Mouse (Mus musculus): ENCODE results near the gene Tmbim1.

Gene Tmbim1

GRCm38 (mm10) chr1:74295456-74296171 is 9.8 kb downstream of the Tmbim1 start:
- peak; percentile 63 to 75 for DNase-seq (ENCODE audit: low spot score in 2 of 2)

GRCm38 (mm10) chr1:74294733-74295455 is 10.5 kb downstream of the Tmbim1 start:
- DNase-seq (ENCODE audit: low spot score in 2 of 2) = no peak

GRCm38 (mm10) chr1:74294090-74294643 is 11.3 kb downstream of the Tmbim1 start:
- peak in 1 of 2 experiments; percentile 62 for DNase-seq (ENCODE audit: low spot score in 2 of 2)

GRCm38 (mm10) chr1:74293306-74293960 is 12.0 kb downstream of the Tmbim1 start:
- no peak for DNase-seq (ENCODE audit: low spot score in 2 of 2)

GRCm38 (mm10) chr1:74292331-74293020 is 12.9 kb downstream of the Tmbim1 start:
- peak in 1 of 2 experiments; percentile 57 for DNase-seq (ENCODE audit: low spot score in 2 of 2)

GRCm38 (mm10) chr1:74290141-74290540 is 15.3 kb downstream of the Tmbim1 start:
- DNase-seq (ENCODE audit: low spot score in 2 of 2) = peak in 1 of 2 experiments; percentile 53

GRCm38 (mm10) chr1:74289740-74290139 is 15.7 kb downstream of the Tmbim1 start:
- peak in 1 of 2 experiments; percentile 57 for DNase-seq (ENCODE audit: low spot score in 2 of 2)

- DNase-seq (ENCODE audit: low spot score in 2 of 2) = peak in 1 of 2 experiments; percentile 55
Observed at GRCm38 (mm10) chr1:74289248-74289647, 16.2 kb downstream of the Tmbim1 start.

GRCm38 (mm10) chr1:74288327-74288726 is 17.1 kb downstream of the Tmbim1 start:
- peak in 1 of 2 experiments; percentile 51 for DNase-seq (ENCODE audit: low spot score in 2 of 2)

- peak in 1 of 2 experiments; percentile 64 for DNase-seq (ENCODE audit: low spot score in 2 of 2)
Observed at GRCm38 (mm10) chr1:74286869-74287607, 18.4 kb downstream of the Tmbim1 start.

- peak in 1 of 2 experiments; percentile 30 for DNase-seq (ENCODE audit: low spot score in 2 of 2)
Observed at GRCm38 (mm10) chr1:74285212-74286010, 20.0 kb downstream of the Tmbim1 start.

GRCm38 (mm10) chr1:74284543-74285160 is 20.8 kb downstream of the Tmbim1 start, which contains the start of the genes Aamp and Pnkd:
TSS of gene Aamp (minus strand) at chr1:74284738.
TSS of gene Pnkd (plus strand) at chr1:74284930.
- DNase-seq (ENCODE audit: low spot score in 2 of 2) = peak; percentile 99 to 100

- DNase-seq (ENCODE audit: low spot score in 2 of 2) = peak; percentile 55 to 77
Observed at GRCm38 (mm10) chr1:74283686-74284463, 21.5 kb downstream of the Tmbim1 start.

- peak in 1 of 2 experiments; percentile 58 for DNase-seq (ENCODE audit: low spot score in 2 of 2)
Observed at GRCm38 (mm10) chr1:74282896-74283625, 22.4 kb downstream of the Tmbim1 start.

GRCm38 (mm10) chr1:74281886-74282285 is 23.5 kb downstream of the Tmbim1 start:
- peak in 1 of 2 experiments; percentile 62 for DNase-seq (ENCODE audit: low spot score in 2 of 2)

GRCm38 (mm10) chr1:74281372-74281771 is 24.1 kb downstream of the Tmbim1 start:
- DNase-seq (ENCODE audit: low spot score in 2 of 2) = no peak

- DNase-seq (ENCODE audit: low spot score in 2 of 2) = peak in 1 of 2 experiments; percentile 59
Observed at GRCm38 (mm10) chr1:74280591-74281325, 24.7 kb downstream of the Tmbim1 start.
